Mouse (Mus musculus) midbrain, embryonic 16.5 days (tissue): Measurements from ENCODE around the gene Mis18bp1. TPM values are rescaled to one million over a fixed set of nuclear protein-coding genes. Genes with fewer than 3 reads are reported as not detected.
"Not testable (repeated sequence)": the region's sequence is repeated elsewhere in the genome, so short reads cannot be mapped to it uniquely, and the experiment has no call there.

Experiments used
- ATAC-seq: fragments of 200-750 bp; cut with Nextera tagmentation; 2 replicates; pipeline ENCODE4 v1.8.0; 2017; ENCODE audit warnings: moderate TSS enrichment
- H3K27ac ChIP-seq: fragments of 300-500 bp; sonication (generic); 2 replicates; pipeline ENCODE4 v1.5.1; 2014; ENCODE audit warnings: mild to moderate bottlenecking, low read length, mixed read lengths
- H3K27me3 ChIP-seq: fragments of 300-500 bp; sonication (generic); 2 replicates; pipeline ENCODE4 v1.6.1; 2014; ENCODE audit warnings: low read depth, low read length, mixed read lengths; ENCODE audit not compliant: control insufficient read depth, insufficient read depth
- H3K36me3 ChIP-seq: fragments of 300-500 bp; sonication (generic); 2 replicates; pipeline ENCODE4 v1.6.1; 2014; ENCODE audit warnings: mild to moderate bottlenecking, low read length, moderate library complexity, mixed read lengths; ENCODE audit not compliant: control insufficient read depth, insufficient read depth
- H3K4me1 ChIP-seq: fragments of 300-500 bp; sonication (generic); 2 replicates; pipeline ENCODE4 v1.6.1; 2014; ENCODE audit warnings: mild to moderate bottlenecking, low read length, mixed read lengths; ENCODE audit not compliant: control insufficient read depth, insufficient read depth
- H3K4me2 ChIP-seq: fragments of 300-500 bp; sonication (generic); 2 replicates; pipeline ENCODE4 v1.6.1; 2014; ENCODE audit warnings: mild to moderate bottlenecking, low read length, mixed read lengths
- H3K4me3 ChIP-seq: fragments of 300-500 bp; sonication (generic); 2 replicates; pipeline ENCODE4 v1.5.1; 2014; ENCODE audit warnings: low read depth, mild to moderate bottlenecking, low read length, moderate library complexity, mixed read lengths
- H3K9ac ChIP-seq: fragments of 300-500 bp; sonication (generic); 2 replicates; pipeline ENCODE4 v1.6.1; 2014; ENCODE audit warnings: low read depth, low read length, mixed read lengths
- H3K9me3 ChIP-seq: fragments of 300-500 bp; sonication (generic); replicated peaks from 2 replicates; pipeline ENCODE4 v1.6.1; 2014; ENCODE audit warnings: mild to moderate bottlenecking, low read length, mixed read lengths; ENCODE audit not compliant: control insufficient read depth, poor library complexity, severe bottlenecking
- WGBS: fragments of 180-500 bp; shearing (Covaris S2); extraction: QIAGEN DNeasy Blood & Tissue Kit; methylation state at CpG from one replicate; pipeline ENCODE4 v1.1.7; 2014; 5-methylcytosine and 5-hydroxymethylcytosine counted together
- polyA plus RNA-seq: library from polyadenylated mRNA; unstranded; fragments of >200 nt; fragmentation: Nextera tagmentation; extraction: Ambion mirVana; gene quantifications from 2 replicates; pipeline ENCODE4 v1.2.1, GENCODE M21; 2015

Gene Mis18bp1
- 5.5 and 8.8 TPM in 2 replicates for polyA plus RNA-seq

- H3K27ac ChIP-seq, result peak within 1 kb of the TSS; percentile 95
- no peaks in the 10 kb centered on the region for H3K9me3 ChIP-seq
- ATAC-seq, result peak; percentile 100
- no peaks in the 10 kb centered on the region for H3K36me3 ChIP-seq
- H3K4me3 ChIP-seq, result peak within 1 kb of the TSS; percentile 75
- H3K27me3 ChIP-seq, result no peaks in the 10 kb centered on the region
- H3K4me1 ChIP-seq, result peaks cover 7% of the 10 kb centered on the region
- peak within 1 kb of the TSS; percentile 87 for H3K4me2 ChIP-seq
- H3K9ac ChIP-seq, result peak within 1 kb of the TSS; percentile 76
- WGBS, result under 1% methylated on average over 70 of the region's 70 CpGs
These were observed at the start of gene Mis18bp1 for GRCm38 (mm10) chr12:65172021-65172951. TSS of gene Mis18bp1 (minus strand) at chr12:65172604.

GRCm38 (mm10) chr12:65216404-65216840, 44.0 kb upstream of the Mis18bp1 start:
- Histone ChIP-seq H3K9me3 (no peaks in the 10 kb centered on the region), H3K36me3 (no peaks in the 10 kb centered on the region), H3K4me3 (no peak overlapping the region), H3K27me3 (no peaks in the 10 kb centered on the region), H3K4me1 (no peaks in the 10 kb centered on the region), H3K4me2 (no peak overlapping the region), H3K27ac (no peak overlapping the region), H3K9ac (no peak overlapping the region)
- ATAC-seq, result peak; percentile 93
- 29% methylated on average over 6 of the region's 6 CpGs for WGBS

- Histone ChIP-seq H3K27me3 (no peaks in the 10 kb centered on the region), H3K9ac (no peak overlapping the region), H3K4me2 (no peak overlapping the region), H3K4me1 (no peaks in the 10 kb centered on the region), H3K4me3 (no peak overlapping the region), H3K9me3 (no peaks in the 10 kb centered on the region), H3K36me3 (no peaks in the 10 kb centered on the region), H3K27ac (no peak overlapping the region)
- ATAC-seq, result no peak
- 33% methylated on average over 1 of the region's 1 CpGs for WGBS
These were observed 34.0 kb upstream of the Mis18bp1 start for GRCm38 (mm10) chr12:65206431-65206830.

GRCm38 (mm10) chr12:65201812-65202211, 29.4 kb upstream of the Mis18bp1 start:
- Histone ChIP-seq H3K4me1 (no peaks in the 10 kb centered on the region), H3K9ac (no peak overlapping the region), H3K36me3 (no peaks in the 10 kb centered on the region), H3K27me3 (no peaks in the 10 kb centered on the region), H3K9me3 (no peaks in the 10 kb centered on the region), H3K4me3 (no peak overlapping the region), H3K4me2 (no peak overlapping the region), H3K27ac (no peak overlapping the region)
- WGBS, result 96% methylated on average over 2 of the region's 2 CpGs
- no peak for ATAC-seq

- Histone ChIP-seq H3K27ac (no peak overlapping the region), H3K9me3 (no peaks in the 10 kb centered on the region), H3K4me3 (no peak overlapping the region), H3K4me1 (no peaks in the 10 kb centered on the region), H3K36me3 (no peaks in the 10 kb centered on the region), H3K9ac (no peak overlapping the region), H3K27me3 (no peaks in the 10 kb centered on the region), H3K4me2 (no peak overlapping the region)
- WGBS, result 58% methylated on average over 5 of the region's 5 CpGs
- no peak for ATAC-seq
These were observed 21.7 kb upstream of the Mis18bp1 start for GRCm38 (mm10) chr12:65194003-65194530.

GRCm38 (mm10) chr12:65189213-65189612, 16.8 kb upstream of the Mis18bp1 start:
- Histone ChIP-seq H3K4me3 (no peak overlapping the region), H3K4me2 (no peak overlapping the region), H3K4me1 (no peaks in the 10 kb centered on the region), H3K9me3 (no peaks in the 10 kb centered on the region), H3K9ac (no peak overlapping the region), H3K27me3 (no peaks in the 10 kb centered on the region), H3K27ac (no peak overlapping the region), H3K36me3 (no peaks in the 10 kb centered on the region)
- 85% methylated on average over 2 of the region's 2 CpGs for WGBS
- no peak for ATAC-seq

GRCm38 (mm10) chr12:65187365-65187764, 15.0 kb upstream of the Mis18bp1 start:
- Histone ChIP-seq H3K9ac (no peak overlapping the region), H3K27me3 (no peaks in the 10 kb centered on the region), H3K4me2 (no peak overlapping the region), H3K9me3 (no peaks in the 10 kb centered on the region), H3K36me3 (no peaks in the 10 kb centered on the region), H3K4me1 (no peaks in the 10 kb centered on the region), H3K27ac (no peak overlapping the region), H3K4me3 (no peak overlapping the region)
- 56% methylated on average over 3 of the region's 3 CpGs for WGBS
- ATAC-seq, result no peak

GRCm38 (mm10) chr12:65173736-65174135, 1.3 kb upstream of the Mis18bp1 start:
- Histone ChIP-seq H3K4me2 (no peak overlapping the region), H3K27me3 (no peaks in the 10 kb centered on the region), H3K9ac (no peak overlapping the region), H3K4me3 (no peak overlapping the region), H3K4me1 (peaks cover 7% of the 10 kb centered on the region), H3K27ac (no peak overlapping the region), H3K36me3 (no peaks in the 10 kb centered on the region), H3K9me3 (no peaks in the 10 kb centered on the region)
- ATAC-seq, result no peak
- WGBS, result 88% methylated on average over 5 of the region's 5 CpGs

- 27% methylated on average over 8 of the region's 8 CpGs for WGBS
- H3K9me3 ChIP-seq, H3K36me3 ChIP-seq, H3K4me1 ChIP-seq, H3K9ac ChIP-seq, H3K27me3 ChIP-seq: not testable (repeated sequence)
- ATAC-seq, result peak; percentile 60
- Histone ChIP-seq H3K4me2 (peak overlapping the region; percentile 49), H3K27ac (peak overlapping the region; percentile 95), H3K4me3 (peak overlapping the region; percentile 75)
These were observed 555 bp upstream of the Mis18bp1 start for GRCm38 (mm10) chr12:65172959-65173358.
